Mouse (Mus musculus) lung, embryonic 16.5 days (tissue): ENCODE results near the gene Dvl3. TPM values are rescaled to one million over a fixed set of nuclear protein-coding genes. Genes with fewer than 3 reads are reported as not detected.

Source experiments
- ATAC-seq: fragments of 200-750 bp; cut with Nextera tagmentation; 2 replicates; pipeline ENCODE4 v1.8.0; 2017; ENCODE audit warnings: low read depth, mild to moderate bottlenecking, moderate library complexity
- H3K27ac ChIP-seq: fragments of 300-500 bp; sonication (generic); 2 replicates; pipeline ENCODE4 v1.5.1; 2014; ENCODE audit warnings: mild to moderate bottlenecking, control low read depth, low read length
- H3K27me3 ChIP-seq: fragments of 300-500 bp; sonication (generic); 2 replicates; pipeline ENCODE4 v1.6.1; 2014; ENCODE audit warnings: low read depth, low read length, mixed read lengths; ENCODE audit not compliant: control insufficient read depth, insufficient read depth
- H3K36me3 ChIP-seq: fragments of 300-500 bp; sonication (generic); 2 replicates; pipeline ENCODE4 v1.6.1; 2014; ENCODE audit warnings: low read length; ENCODE audit not compliant: control insufficient read depth, insufficient read depth
- H3K4me1 ChIP-seq: fragments of 300-500 bp; sonication (generic); replicated peaks from 2 replicates; pipeline ENCODE4 v1.6.1; 2014; ENCODE audit warnings: low read length, mixed read lengths; ENCODE audit not compliant: control insufficient read depth, insufficient read depth
- H3K4me2 ChIP-seq: fragments of 300-500 bp; sonication (generic); 2 replicates; pipeline ENCODE4 v1.6.1; 2014; ENCODE audit warnings: low read depth, low read length, control low read depth
- H3K4me3 ChIP-seq: fragments of 300-500 bp; sonication (generic); 2 replicates; pipeline ENCODE4 v1.5.1; 2014; ENCODE audit warnings: mild to moderate bottlenecking, low read length, control low read depth
- H3K9ac ChIP-seq: fragments of 300-500 bp; sonication (generic); 2 replicates; pipeline ENCODE4 v1.6.1; 2014; ENCODE audit warnings: low read length, control low read depth
- H3K9me3 ChIP-seq: fragments of 300-500 bp; sonication (generic); 2 replicates; pipeline ENCODE4 v1.6.1; 2016; ENCODE audit warnings: low read length; ENCODE audit not compliant: control insufficient read depth
- WGBS: fragments of 180-500 bp; shearing (Covaris S2); extraction: QIAGEN DNeasy Blood & Tissue Kit; methylation state at CpG from one replicate; pipeline ENCODE4 v1.1.7; 2014; 5-methylcytosine and 5-hydroxymethylcytosine counted together
- polyA plus RNA-seq: library from polyadenylated mRNA; unstranded; fragments of >200 nt; fragmentation: Nextera tagmentation; extraction: Ambion mirVana; gene quantifications from 2 replicates; pipeline ENCODE4 v1.2.1, GENCODE M21; 2015

Dvl3 gene
- polyA plus RNA-seq, 1 experiment from 2014 or later = 19.9 TPM

DNA sequence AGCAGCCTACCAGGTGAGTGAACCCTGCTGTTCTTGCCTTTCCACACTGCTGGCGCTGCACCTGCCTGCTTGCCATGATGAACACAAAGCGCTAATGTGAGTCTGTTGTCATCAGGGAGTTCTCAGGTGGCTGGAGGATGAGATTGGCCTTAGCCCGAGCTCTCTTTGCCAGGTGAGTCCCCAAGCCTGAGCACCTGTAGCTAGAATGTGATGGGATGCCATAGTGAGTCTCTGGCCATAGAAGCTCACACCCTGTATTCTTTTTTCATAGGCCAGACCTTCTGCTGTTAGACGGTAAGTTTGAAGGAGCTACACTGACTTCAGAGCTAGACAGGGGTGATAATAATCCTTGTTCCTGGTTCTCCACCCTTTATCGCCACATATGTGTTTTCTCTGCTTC, 34.9 kb downstream of the Dvl3 start:
- Histone ChIP-seq H3K9ac (no peak overlapping the region), H3K27ac (no peak overlapping the region), H3K4me2 (no peak overlapping the region), H3K4me3 (no peak overlapping the region), H3K9me3 (no peaks in the 10 kb centered on the region), H3K27me3 (no peaks in the 10 kb centered on the region), H3K36me3 (peaks cover 32% of the 10 kb centered on the region), H3K4me1 (peaks cover 12% of the 10 kb centered on the region)
- 93% methylated on average over 5 of the region's 5 CpGs for WGBS
- ATAC-seq = no peak

DNA sequence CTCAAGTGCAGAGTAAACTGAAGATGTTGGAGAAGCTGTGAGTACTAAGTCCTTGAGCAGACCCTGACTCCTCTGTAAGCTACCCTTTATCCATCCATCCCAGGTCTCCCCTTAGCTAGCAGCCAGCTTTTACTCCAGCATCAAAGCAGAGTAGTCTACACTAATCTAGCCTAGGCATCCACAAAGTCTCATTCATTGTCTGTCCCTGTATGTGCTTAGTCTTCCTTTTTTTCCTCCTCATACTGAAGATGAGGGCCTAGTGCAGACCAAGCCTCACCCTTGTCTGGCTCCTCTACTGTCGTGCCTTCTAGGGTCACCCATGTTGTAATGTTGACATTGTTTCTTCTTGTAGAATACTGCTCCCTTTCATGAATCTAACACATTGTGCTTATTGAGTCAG, 35.8 kb downstream of the Dvl3 start:
- Histone ChIP-seq H3K36me3 (peaks cover 32% of the 10 kb centered on the region), H3K4me2 (no peak overlapping the region), H3K27me3 (no peaks in the 10 kb centered on the region), H3K9me3 (no peaks in the 10 kb centered on the region), H3K9ac (no peak overlapping the region), H3K27ac (no peak overlapping the region), H3K4me3 (no peak overlapping the region), H3K4me1 (peaks cover 12% of the 10 kb centered on the region)
- WGBS = 79% methylated on average over 1 of the region's 1 CpGs
- no peak for ATAC-seq

DNA sequence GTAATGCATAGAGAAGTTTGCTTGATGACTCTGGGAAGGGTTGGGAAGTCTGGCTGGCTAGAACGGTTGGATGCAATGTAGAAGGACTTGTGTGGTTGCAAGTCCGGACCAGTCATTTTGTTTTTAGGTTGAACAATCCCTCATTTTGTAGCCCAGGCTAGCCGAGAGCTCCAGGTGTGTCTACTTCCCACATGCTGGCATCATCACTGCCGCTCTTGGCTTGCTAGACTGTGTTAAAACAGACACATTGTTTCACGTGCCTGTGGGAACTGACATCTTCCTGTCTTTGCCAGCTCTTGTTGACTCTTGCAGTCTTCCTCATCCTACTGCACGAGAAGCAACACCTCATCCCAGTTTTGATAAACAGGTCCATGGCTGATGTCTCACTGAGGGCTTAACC, 38.2 kb downstream of the Dvl3 start:
- Histone ChIP-seq H3K9me3 (no peaks in the 10 kb centered on the region), H3K36me3 (peaks cover 51% of the 10 kb centered on the region), H3K4me1 (no peaks in the 10 kb centered on the region), H3K4me3 (no peak overlapping the region), H3K27ac (no peak overlapping the region), H3K27me3 (no peaks in the 10 kb centered on the region), H3K9ac (no peak overlapping the region), H3K4me2 (no peak overlapping the region)
- no peak for ATAC-seq
- 87% methylated on average over 6 of the region's 6 CpGs for WGBS

DNA sequence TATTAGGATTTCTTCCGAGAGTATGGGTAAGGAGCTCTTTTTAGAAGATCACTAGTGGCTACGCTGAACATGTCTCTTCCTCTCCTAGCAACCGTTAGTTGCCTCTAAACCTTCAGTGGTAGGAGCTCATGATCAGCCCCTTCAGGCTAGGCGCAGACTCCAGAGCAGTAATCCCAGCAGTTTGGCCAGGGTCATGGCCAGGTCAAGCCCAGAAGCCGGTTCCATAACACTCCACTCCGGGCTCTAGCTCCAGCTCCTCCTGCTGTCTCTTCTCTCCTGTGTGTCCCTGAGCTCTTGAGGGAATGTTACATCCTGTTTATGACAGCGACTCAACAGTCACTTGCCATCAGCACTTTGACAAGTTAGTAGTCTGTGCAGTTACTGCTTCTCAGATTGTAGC, 40.6 kb downstream of the Dvl3 start:
- no peaks in the 10 kb centered on the region for H3K4me1 ChIP-seq
- H3K9ac ChIP-seq = no peak overlapping the region
- no peaks in the 10 kb centered on the region for H3K27me3 ChIP-seq
- no peak for ATAC-seq
- WGBS = 65% methylated on average over 7 of the region's 7 CpGs
- H3K4me2 ChIP-seq = no peak overlapping the region
- peaks cover 48% of the 10 kb centered on the region for H3K36me3 ChIP-seq
- H3K9me3 ChIP-seq = no peaks in the 10 kb centered on the region
- no peak overlapping the region for H3K27ac ChIP-seq
- no peak overlapping the region for H3K4me3 ChIP-seq

DNA sequence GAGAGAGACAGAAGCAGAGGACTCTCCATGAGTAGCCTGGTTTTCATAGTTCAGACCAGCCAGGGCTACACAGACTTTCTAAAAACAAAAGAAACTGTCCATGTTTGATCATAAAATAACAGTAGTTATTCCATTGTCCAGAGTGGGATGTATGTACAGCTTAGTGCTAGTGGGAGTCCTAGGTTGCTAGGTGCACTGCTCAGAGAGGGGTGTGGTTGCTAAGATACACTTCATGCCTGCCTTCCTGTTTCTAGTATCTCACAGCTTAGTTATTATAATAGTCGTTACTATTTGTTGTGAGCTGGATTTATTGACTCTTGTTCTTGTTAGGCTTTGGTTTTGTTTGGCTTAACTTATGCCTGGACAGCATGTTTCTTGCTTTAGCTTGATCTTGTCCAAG, 48.3 kb downstream of the Dvl3 start:
- no peak overlapping the region for H3K9ac ChIP-seq
- 45% methylated on average over 1 of the region's 1 CpGs for WGBS
- no peak for ATAC-seq
- no peak overlapping the region for H3K4me2 ChIP-seq
- no peaks in the 10 kb centered on the region for H3K9me3 ChIP-seq
- no peaks in the 10 kb centered on the region for H3K27me3 ChIP-seq
- H3K4me1 ChIP-seq = no peaks in the 10 kb centered on the region
- no peak overlapping the region for H3K27ac ChIP-seq
- peaks cover 15% of the 10 kb centered on the region for H3K36me3 ChIP-seq
- no peak overlapping the region for H3K4me3 ChIP-seq

Other genes with a start within 250 kb of the Dvl3 start
- gene Parl, start 214.6 kb upstream of the Dvl3 start, polyA plus RNA-seq = 74.8 and 76.6 TPM in 2 replicates
- 0.18 TPM in 1 of 2 replicates, not detected in the other for gene Cyp2ab1, start 191.6 kb upstream of the Dvl3 start, polyA plus RNA-seq
- 65.1 and 80.4 TPM in 2 replicates for gene Abcc5, start 90.6 kb upstream of the Dvl3 start, polyA plus RNA-seq
- gene Eif2b5, start 18.2 kb upstream of the Dvl3 start, polyA plus RNA-seq = 93.5 and 94.5 TPM in 2 replicates
- 624 and 630 TPM in 2 replicates for gene Ap2m1, start 18.5 kb downstream of the Dvl3 start, polyA plus RNA-seq
- 57.9 and 67.9 TPM in 2 replicates for gene Abcf3, start 31.6 kb downstream of the Dvl3 start, polyA plus RNA-seq
- 0.49 and 0.93 TPM in 2 replicates for gene Vwa5b2, start 72.5 kb downstream of the Dvl3 start, polyA plus RNA-seq
- 24.4 and 25.6 TPM in 2 replicates for gene Eef1akmt4, start 94.6 kb downstream of the Dvl3 start, polyA plus RNA-seq
- gene Gm49333, start 94.6 kb downstream of the Dvl3 start, polyA plus RNA-seq = not detected in 2 replicates
- gene Alg3, start 94.8 kb downstream of the Dvl3 start, polyA plus RNA-seq = 29.1 and 31.5 TPM in 2 replicates
- gene Camk2n2, start 104.3 kb downstream of the Dvl3 start, polyA plus RNA-seq = 0.59 and 0.88 TPM in 2 replicates
- 1.4 and 2.2 TPM in 2 replicates for gene Ece2, start 112.8 kb downstream of the Dvl3 start, polyA plus RNA-seq
- gene Psmd2, start 134.7 kb downstream of the Dvl3 start, polyA plus RNA-seq = 285 and 301 TPM in 2 replicates
- 139 and 140 TPM in 2 replicates for gene Eif4g1, start 151.3 kb downstream of the Dvl3 start, polyA plus RNA-seq
- 7.8 and 9.1 TPM in 2 replicates for gene Fam131a, start 176.3 kb downstream of the Dvl3 start, polyA plus RNA-seq
- gene Polr2h, start 200.7 kb downstream of the Dvl3 start, polyA plus RNA-seq = 74.3 and 87.5 TPM in 2 replicates
- 5.8 and 8.2 TPM in 2 replicates for gene Clcn2, start 200.8 kb downstream of the Dvl3 start, polyA plus RNA-seq
- 3.3 and 3.8 TPM in 2 replicates for gene Chrd, start 216.1 kb downstream of the Dvl3 start, polyA plus RNA-seq
- 0.79 and 0.99 TPM in 2 replicates for gene Thpo, start 217.5 kb downstream of the Dvl3 start, polyA plus RNA-seq